Mouse (Mus musculus): ENCODE measurements around the gene Gm3625.
"Not testable (repeated sequence)": the region's sequence is repeated elsewhere in the genome, so short reads cannot be mapped to it uniquely, and the experiment has no call there.

Gene Gm3625

GRCm38 (mm10) chr12:4553704-4554103 is 39.0 kb downstream of the Gm3625 start:
- DNase-seq = not testable (repeated sequence)

GRCm38 (mm10) chr12:4548053-4549013 is 44.4 kb downstream of the Gm3625 start:
- DNase-seq = peak; percentile 93

- DNase-seq = peak; percentile 82
Observed at GRCm38 (mm10) chr12:4547557-4547956, 45.2 kb downstream of the Gm3625 start.

GRCm38 (mm10) chr12:4546491-4546890 is 46.2 kb downstream of the Gm3625 start:
- peak; percentile 96 for DNase-seq

GRCm38 (mm10) chr12:4545425-4545824 is 47.3 kb downstream of the Gm3625 start:
- no peak for DNase-seq

GRCm38 (mm10) chr12:4544400-4544919 is 48.3 kb downstream of the Gm3625 start:
- peak; percentile 88 for DNase-seq
